Mouse (Mus musculus) embryo, embryonic 10.5 days (tissue): ENCODE measurements around the gene Apoc1.

Source experiments
- DNase-seq: peaks from one replicate; pipeline ENCODE4 v3.0.0-alpha.2; 2015; ENCODE audit warnings: low spot score

The Apoc1 gene

DNA sequence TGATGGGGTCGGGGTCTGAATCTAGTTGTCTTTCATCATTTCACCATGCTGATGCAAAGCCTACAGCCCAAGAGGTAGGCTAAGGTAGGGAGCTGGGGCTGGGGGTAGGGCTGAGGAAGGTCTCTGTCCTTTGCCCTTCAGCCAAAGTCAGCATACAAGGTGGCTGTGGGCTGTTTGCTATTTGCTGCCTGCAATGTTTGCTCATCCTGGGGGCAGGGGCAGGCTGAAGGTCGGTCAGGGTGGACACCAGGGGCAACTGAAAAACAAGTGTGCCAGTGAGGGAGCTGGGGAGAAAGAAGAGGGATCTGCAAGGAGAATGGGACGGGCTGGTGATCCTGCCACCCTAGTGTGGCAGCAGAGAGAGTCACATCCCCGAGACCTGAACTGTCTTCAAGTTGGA, 7.1 kb downstream of the Apoc1 start:
- no peak for DNase-seq

DNA sequence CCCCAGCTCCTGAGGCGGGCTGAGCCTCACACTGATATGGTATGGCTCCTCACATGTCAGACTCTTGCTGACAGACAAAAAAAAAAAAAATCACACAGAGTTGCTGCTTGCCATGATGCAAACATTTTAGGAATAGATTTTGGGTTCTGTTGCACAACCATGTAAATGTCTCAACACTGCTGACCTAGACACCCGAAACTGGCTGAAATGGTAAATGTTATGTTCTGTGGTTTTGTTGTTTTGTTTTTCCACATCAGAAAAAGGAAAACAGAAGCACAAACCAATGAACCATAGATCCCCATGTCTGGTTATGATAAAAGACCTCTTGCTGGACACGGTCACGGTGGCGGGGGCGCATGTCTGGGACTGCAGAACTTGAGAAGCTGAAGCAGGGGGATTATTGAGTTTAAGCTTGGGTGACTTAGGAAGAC, 8.7 kb downstream of the Apoc1 start:
- no peak for DNase-seq

- DNase-seq: no peak
Observed at GRCm38 (mm10) chr7:19682979-19683378, 9.5 kb downstream of the Apoc1 start.

- DNase-seq: no peak
Observed at GRCm38 (mm10) chr7:19681202-19681694, 11.2 kb downstream of the Apoc1 start, which contains the start of the genes Gm44805 and Apoc4. TSS of gene Gm44805 (minus strand) at chr7:19681423. TSS of gene Apoc4 (minus strand) at chr7:19681479.

- DNase-seq: no peak
Observed at GRCm38 (mm10) chr7:19680702-19681101, 11.8 kb downstream of the Apoc1 start.

- DNase-seq: no peak
Observed at GRCm38 (mm10) chr7:19678901-19679300, 13.6 kb downstream of the Apoc1 start.

GRCm38 (mm10) chr7:19677872-19678271, 14.6 kb downstream of the Apoc1 start, which contains the start of gene Apoc2:
TSS of gene Apoc2 (minus strand) at chr7:19677941.
- DNase-seq: no peak

GRCm38 (mm10) chr7:19676662-19677061, 15.8 kb downstream of the Apoc1 start:
- no peak for DNase-seq

- no peak for DNase-seq
Observed at GRCm38 (mm10) chr7:19675824-19676223, 16.6 kb downstream of the Apoc1 start.

DNA sequence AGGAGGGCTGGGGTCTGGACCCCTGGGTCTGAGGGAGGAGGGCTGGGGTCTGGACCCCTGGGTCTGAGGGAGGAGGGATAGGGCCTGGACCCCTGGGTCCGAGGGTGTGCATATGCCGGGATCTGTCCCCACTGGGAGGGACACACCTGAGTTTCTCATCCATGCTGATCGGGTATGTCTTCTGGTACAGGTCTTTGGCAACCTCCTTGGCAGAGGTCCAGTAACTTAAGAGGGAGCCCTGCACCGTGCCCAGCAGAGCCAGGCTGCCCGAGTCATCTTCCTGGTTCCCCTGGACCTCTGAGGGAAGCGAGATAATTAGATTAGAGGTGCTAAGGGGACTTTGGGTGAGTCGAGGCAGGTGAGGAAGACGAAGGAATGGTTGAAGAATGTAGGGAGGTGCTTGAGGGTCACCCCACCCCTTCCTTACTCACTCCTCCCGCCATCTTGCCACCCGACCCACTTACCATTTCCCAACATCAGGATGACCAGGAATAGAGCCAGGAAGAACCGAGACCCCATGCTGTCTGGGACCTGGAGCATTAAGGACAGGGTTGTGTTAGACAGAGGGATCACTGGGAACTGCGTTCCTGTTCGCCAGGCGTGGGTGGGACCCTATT, 19.3 kb downstream of the Apoc1 start:
- no peak for DNase-seq

GRCm38 (mm10) chr7:19671511-19671910, 20.9 kb downstream of the Apoc1 start:
- no peak for DNase-seq

DNA sequence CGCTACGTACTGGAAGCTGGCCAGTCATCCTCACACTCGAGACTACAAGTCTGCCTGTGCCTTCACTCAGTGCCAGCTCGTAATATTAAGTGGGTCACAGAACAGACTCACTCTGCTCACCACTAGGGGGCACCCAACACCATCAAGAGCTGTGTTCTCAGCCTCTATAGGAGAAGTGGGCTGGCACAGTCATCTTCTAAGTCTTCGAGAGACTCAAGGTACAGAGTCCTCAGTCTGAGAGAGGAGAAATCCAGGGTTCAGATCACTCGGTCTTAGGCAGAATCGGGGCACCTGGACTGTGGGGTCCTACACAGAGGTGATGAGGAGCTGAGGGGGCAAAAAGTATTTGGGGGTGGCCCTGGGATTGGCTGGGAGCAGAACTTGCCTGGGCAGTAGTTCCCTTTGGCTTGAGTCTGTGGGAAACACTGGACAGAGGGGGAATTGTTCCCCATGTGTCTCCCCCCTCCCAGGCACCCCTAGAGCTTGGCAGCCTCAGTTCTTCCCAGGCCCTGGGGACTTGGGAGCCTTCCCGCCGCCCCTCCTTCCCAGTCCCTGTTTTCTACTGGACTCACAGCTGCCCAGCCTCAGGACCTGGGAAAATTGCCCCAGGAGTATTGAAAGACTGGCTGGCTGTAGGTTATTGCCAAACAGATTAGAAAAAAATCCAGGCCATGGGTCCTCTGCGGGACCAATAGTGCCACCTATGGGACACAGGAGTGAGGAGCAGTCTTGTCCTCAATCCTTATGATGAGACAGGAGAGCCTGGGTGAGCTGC, 23.3 kb downstream of the Apoc1 start:
- DNase-seq: peak; percentile 97

GRCm38 (mm10) chr7:19667434-19667833, 25.0 kb downstream of the Apoc1 start:
- DNase-seq: no peak

DNA sequence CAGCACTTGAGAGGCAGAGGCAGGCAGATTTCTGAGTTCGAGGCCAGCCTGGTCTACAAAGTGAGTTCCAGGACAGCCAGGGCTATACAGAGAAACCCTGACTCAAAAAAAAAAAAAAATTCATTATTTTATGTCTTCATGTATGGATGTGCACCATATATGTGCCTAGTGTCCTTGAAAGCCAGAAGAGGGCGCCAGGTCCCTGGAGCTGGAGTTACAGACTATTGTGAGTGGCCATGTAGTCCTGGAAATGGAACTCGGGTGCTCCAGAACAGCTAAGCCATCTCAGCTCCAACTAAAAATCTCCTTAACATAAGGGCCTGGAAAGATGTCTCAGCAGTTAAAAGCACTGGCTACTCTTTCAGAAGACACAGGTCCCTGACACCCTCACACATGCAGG, 25.7 kb downstream of the Apoc1 start:
- peak; percentile 9 for DNase-seq

- DNase-seq: peak; percentile 98
Observed at GRCm38 (mm10) chr7:19664955-19665841, 27.3 kb downstream of the Apoc1 start, which contains the start of gene Clptm1. TSS of gene Clptm1 (minus strand) at chr7:19665033.

- DNase-seq: no peak
Observed at GRCm38 (mm10) chr7:19664455-19664954, 28.0 kb downstream of the Apoc1 start.

DNA sequence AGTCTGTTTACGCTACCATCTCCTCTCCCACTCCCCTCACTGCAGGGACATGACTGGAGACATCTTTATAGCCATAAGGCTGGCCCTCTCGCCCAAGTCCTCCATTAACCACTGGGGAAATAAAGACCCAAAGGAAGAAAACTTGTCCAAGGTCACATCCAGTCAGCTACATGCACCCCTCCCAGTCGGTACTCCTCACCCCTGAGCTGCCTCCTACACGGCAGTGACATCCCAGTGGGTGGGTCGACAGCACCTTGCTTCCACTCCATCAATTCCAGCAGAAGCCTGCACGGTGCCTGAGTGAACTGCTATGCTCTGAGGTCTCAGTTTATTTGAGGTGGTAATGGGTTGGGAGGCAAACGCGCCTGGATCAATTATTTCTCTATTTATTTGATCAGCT, 28.5 kb downstream of the Apoc1 start:
- DNase-seq: no peak

DNA sequence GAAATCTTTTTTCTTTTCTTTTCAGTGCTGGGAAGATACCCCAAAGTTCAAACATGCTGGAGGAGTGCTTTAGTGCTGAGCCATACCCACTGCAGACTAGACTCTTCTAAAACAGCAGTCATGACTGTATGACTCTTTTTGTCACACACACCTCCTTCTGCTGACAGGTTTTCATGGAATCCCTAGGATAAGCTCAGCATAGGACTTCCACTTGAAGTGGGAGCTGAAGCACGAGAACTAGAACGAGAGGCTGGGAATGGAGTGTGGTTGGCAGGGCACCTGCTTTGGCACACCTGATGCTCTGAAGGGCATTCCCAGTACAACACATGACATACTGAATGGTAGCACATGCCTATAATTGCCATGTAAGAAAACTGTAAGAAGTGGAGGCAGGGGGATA, 39.8 kb downstream of the Apoc1 start:
- DNase-seq: no peak

DNA sequence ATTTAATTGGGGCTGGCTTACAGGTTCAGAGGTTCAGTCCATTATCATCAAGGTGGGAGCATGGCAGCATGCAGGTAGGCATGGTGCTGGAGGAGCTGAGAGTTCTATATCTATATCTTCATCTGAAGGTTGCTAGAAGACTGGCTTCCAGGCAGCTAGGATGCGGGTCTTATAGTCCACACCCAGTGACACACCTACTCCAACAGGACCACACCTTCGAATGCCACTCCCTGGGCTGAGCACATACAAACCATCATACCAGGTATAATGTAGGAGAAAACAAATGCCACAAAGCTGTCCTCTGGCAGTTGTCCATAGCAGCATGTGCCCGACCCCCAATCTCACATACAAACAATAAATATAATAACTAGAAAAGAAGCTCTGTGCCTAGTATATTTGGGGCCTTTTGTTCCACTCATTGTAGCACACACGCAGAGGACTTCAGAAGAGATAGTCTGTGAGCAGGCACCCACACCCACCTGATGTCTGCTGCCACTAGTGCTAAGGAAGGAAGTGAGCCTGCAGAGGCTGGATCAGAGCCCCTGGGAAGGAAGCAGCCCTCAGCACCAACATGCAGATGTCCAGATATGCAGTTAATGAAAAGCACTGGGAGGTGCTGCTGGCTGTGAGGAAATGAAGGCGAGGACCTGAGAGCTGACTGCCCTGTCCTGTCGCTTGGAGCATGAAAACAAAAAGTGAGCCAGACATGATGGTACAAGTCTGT, 41.2 kb downstream of the Apoc1 start:
- no peak for DNase-seq

DNA sequence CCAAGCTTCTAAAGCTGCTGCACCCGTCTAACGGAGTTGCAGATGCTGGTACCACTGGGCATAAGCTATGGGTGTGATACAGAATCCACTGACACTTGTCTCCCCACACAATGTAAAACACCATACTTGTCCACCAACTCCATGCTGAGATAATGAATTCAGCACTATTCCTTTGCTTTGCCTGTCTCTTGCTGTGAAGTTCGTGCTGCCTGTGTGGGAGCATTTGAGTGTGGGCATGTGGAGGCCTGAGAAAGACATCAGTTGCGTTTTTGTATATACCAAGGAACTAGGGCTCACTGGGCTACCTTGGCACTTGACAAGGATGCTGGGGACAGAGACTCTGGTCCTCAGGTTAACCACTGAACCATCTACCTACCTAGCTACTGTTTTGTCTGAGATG, 51.2 kb downstream of the Apoc1 start:
- no peak for DNase-seq
